Mouse (Mus musculus) MEL (cell line): ENCODE data around the gene Lypla2.

Experiments used
- CTCF ChIP-seq, 3 experiments: IDR thresholded peaks in 2 of 3; conservative IDR thresholded peaks in 1 of 3; 2 replicates each; pipeline ENCODE4 v1.5.1; 2011 to 2012; ENCODE audit warnings: low read length in 3 of 3, low read depth in 2 of 3, mild to moderate bottlenecking in 2 of 3, improper control_type of control experiment in 1 of 3, inconsistent platforms in 1 of 3, mixed read lengths in 1 of 3, moderate library complexity in 1 of 3; ENCODE audit not compliant: control insufficient read depth in 1 of 3, insufficient read depth in 1 of 3, poor library complexity in 1 of 3, severe bottlenecking in 1 of 3
- EP300 ChIP-seq, 2 experiments: IDR thresholded peaks; 2 replicates each; pipeline ENCODE4 v1.6.1; 2011; ENCODE audit warnings: improper control_type of control experiment in 2 of 2, low read length in 2 of 2, low read depth in 1 of 2, mild to moderate bottlenecking in 1 of 2
- ETS1 ChIP-seq: IDR thresholded peaks from 2 replicates; pipeline ENCODE4 v1.6.1; 2012; ENCODE audit warnings: low read depth, mild to moderate bottlenecking, inconsistent platforms, low read length, improper control_type of control experiment, moderate library complexity
- MAFK ChIP-seq: IDR thresholded peaks from 2 replicates; pipeline ENCODE4 v1.6.1; 2011; ENCODE audit warnings: low read depth, mild to moderate bottlenecking, low read length, improper control_type of control experiment, borderline replicate concordance
- MAX ChIP-seq: IDR thresholded peaks from 2 replicates; pipeline ENCODE4 v1.6.1; 2011; ENCODE audit warnings: low read length, improper control_type of control experiment
- MAZ ChIP-seq: IDR thresholded peaks from 2 replicates; pipeline ENCODE4 v1.6.1; 2012; ENCODE audit warnings: low read depth, mild to moderate bottlenecking, inconsistent platforms, low read length, improper control_type of control experiment
- POLR2A ChIP-seq, 2 experiments: IDR thresholded peaks; 2 replicates each; pipeline ENCODE4 v1.6.1; 2011 to 2012; ENCODE audit warnings: low read length in 2 of 2, mild to moderate bottlenecking in 2 of 2, control low read depth in 1 of 2, improper control_type of control experiment in 1 of 2, low read depth in 1 of 2, moderate library complexity in 1 of 2; ENCODE audit not compliant: control insufficient read depth in 1 of 2, insufficient read depth in 1 of 2, poor library complexity in 1 of 2
- USF2 ChIP-seq, 2 experiments: IDR thresholded peaks; 2 replicates each; pipeline ENCODE4 v1.6.1; 2011 to 2012; ENCODE audit warnings: improper control_type of control experiment in 2 of 2, low read length in 2 of 2, borderline replicate concordance in 1 of 2, inconsistent platforms in 1 of 2, low read depth in 1 of 2, mild to moderate bottlenecking in 1 of 2; ENCODE audit not compliant: insufficient read depth in 1 of 2
- ZC3H11A ChIP-seq: IDR thresholded peaks from 2 replicates; pipeline ENCODE4 v1.6.1; 2012; ENCODE audit warnings: low read depth, mild to moderate bottlenecking, inconsistent platforms, low read length, improper control_type of control experiment
- ZMIZ1 ChIP-seq: IDR thresholded peaks from 2 replicates; pipeline ENCODE4 v1.6.1; 2012; ENCODE audit warnings: low read depth, mild to moderate bottlenecking, inconsistent platforms, low read length, improper control_type of control experiment, moderate library complexity
- ZNF384 ChIP-seq: IDR thresholded peaks from 2 replicates; pipeline ENCODE4 v1.6.1; 2012; ENCODE audit warnings: low read depth, mild to moderate bottlenecking, inconsistent platforms, low read length, improper control_type of control experiment

DNA sequence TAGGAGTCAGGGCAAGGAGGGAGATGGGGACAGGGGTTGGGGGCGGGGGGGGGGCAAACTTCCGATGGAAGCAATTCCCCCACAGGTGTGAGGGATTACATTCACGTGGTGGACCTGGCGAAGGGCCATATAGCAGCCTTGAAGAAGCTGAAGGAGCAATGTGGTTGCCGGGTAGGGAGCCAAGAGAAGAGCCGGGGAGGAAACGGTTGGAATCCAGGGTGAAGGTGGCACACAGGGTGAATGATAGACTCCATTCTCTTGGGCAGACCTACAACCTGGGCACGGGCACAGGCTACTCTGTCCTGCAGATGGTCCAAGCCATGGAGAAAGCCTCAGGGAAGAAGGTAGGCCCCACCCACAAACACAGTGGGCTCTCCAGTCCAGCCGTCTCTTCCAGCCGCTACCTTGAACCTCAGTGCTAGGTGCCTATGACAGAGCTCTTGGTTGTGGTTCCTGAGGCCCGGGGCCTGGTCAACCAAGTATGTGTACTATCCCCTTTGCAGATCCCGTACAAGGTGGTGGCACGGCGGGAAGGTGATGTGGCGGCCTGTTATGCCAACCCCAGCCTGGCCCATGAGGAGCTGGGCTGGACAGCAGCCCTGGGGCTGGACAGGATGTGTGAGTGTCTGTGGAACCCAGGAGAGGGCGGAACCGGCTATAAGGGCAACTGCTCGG, 5.2 kb downstream of the Lypla2 start:
- TF ChIP-seq ZMIZ1 = no peak
- no peak for TF ChIP-seq POLR2A (IDR thresholded peaks at IDR 0.05; ENCODE audit: control insufficient read depth in 1 of 2, insufficient read depth in 1 of 2, low read depth in 1 of 2, low read length in 2 of 2, poor library complexity in 1 of 2)
- TF ChIP-seq MAZ = no peak
- no peak for TF ChIP-seq EP300 (IDR thresholded peaks at IDR 0.05; ENCODE audit: low read depth in 1 of 2, low read length in 2 of 2)
- no peak for TF ChIP-seq MAFK
- no peak for TF ChIP-seq USF2 (IDR thresholded peaks at IDR 0.05; ENCODE audit: borderline replicate concordance in 1 of 2, insufficient read depth in 1 of 2, low read depth in 1 of 2, low read length in 2 of 2)
- TF ChIP-seq CTCF (IDR thresholded peaks at IDR 0.05 in 2 of 3, conservative IDR thresholded peaks at IDR 0.05 in 1 of 3; ENCODE audit: control insufficient read depth in 1 of 3, insufficient read depth in 1 of 3, low read depth in 2 of 3, low read length in 3 of 3, poor library complexity in 1 of 3, severe bottlenecking in 1 of 3) = no peak
- TF ChIP-seq ZC3H11A = no peak
- TF ChIP-seq MAX = no peak
- TF ChIP-seq ZNF384 = no peak
- no peak for TF ChIP-seq ETS1
